Mouse (Mus musculus) C2C12 (cell line): ENCODE results near the gene Ppp1r9b.

Experiments used
- CTCF ChIP-seq: IDR thresholded peaks from one replicate; pipeline ENCODE4 v1.5.1; 2011; ENCODE audit not compliant: control insufficient read depth, insufficient read depth, insufficient read length
- MYOD1 ChIP-seq: IDR thresholded peaks from one replicate; pipeline ENCODE4 v1.6.1; 2011; ENCODE audit warnings: low read depth; ENCODE audit not compliant: control insufficient read depth, insufficient read length
- MYOG ChIP-seq: IDR thresholded peaks from one replicate; pipeline ENCODE4 v1.6.1; 2011; ENCODE audit not compliant: control insufficient read depth, insufficient read length; ENCODE audit errors: extremely low read depth
- USF1 ChIP-seq: IDR thresholded peaks from one replicate; pipeline ENCODE4 v1.6.1; 2011; ENCODE audit warnings: low read depth, mild to moderate bottlenecking, control low read depth, moderate library complexity

GRCm38 (mm10) chr11:94996984-94997383 is 6.1 kb downstream of the Ppp1r9b start:
- no peak for TF ChIP-seq MYOD1
- TF ChIP-seq MYOG = no peak
- TF ChIP-seq CTCF = no peak
- TF ChIP-seq USF1 = no peak
